Mouse (Mus musculus) urinary bladder, postnatal 25 days (tissue): ENCODE measurements around the gene Exoc3l2.

Source experiments
- DNase-seq: peaks from one replicate; pipeline ENCODE4 v3.0.0; 2022; ENCODE audit warnings: low spot score

Gene Exoc3l2

GRCm38 (mm10) chr7:19462884-19463381 lies at the start of gene Exoc3l2:
Gene Exoc3l2, plus strand, starts transcription at chr7:19463331.
- DNase-seq = no peak

GRCm38 (mm10) chr7:19413525-19413924 lies 49.6 kb upstream of the Exoc3l2 start:
- DNase-seq = no peak

- DNase-seq = no peak
Measured at GRCm38 (mm10) chr7:19416590-19416989, 46.5 kb upstream of the Exoc3l2 start.

- no peak for DNase-seq
Measured at GRCm38 (mm10) chr7:19420121-19420520, 43.0 kb upstream of the Exoc3l2 start.

- peak; percentile 70 for DNase-seq
Measured at GRCm38 (mm10) chr7:19420821-19421636, 42.1 kb upstream of the Exoc3l2 start.

- no peak for DNase-seq
Measured at GRCm38 (mm10) chr7:19423083-19423482, 40.0 kb upstream of the Exoc3l2 start.

- no peak for DNase-seq
Measured at GRCm38 (mm10) chr7:19424051-19424450, 39.1 kb upstream of the Exoc3l2 start.

- DNase-seq = no peak
Measured at GRCm38 (mm10) chr7:19426349-19426748, 36.8 kb upstream of the Exoc3l2 start.

GRCm38 (mm10) chr7:19426888-19427287 lies 36.2 kb upstream of the Exoc3l2 start:
- DNase-seq = no peak

GRCm38 (mm10) chr7:19427999-19428650 lies 35.0 kb upstream of the Exoc3l2 start:
- no peak for DNase-seq

GRCm38 (mm10) chr7:19429726-19430125 lies 33.4 kb upstream of the Exoc3l2 start:
- no peak for DNase-seq

GRCm38 (mm10) chr7:19430402-19430801 lies 32.7 kb upstream of the Exoc3l2 start:
- no peak for DNase-seq

GRCm38 (mm10) chr7:19432475-19432874 lies 30.7 kb upstream of the Exoc3l2 start:
- no peak for DNase-seq

- DNase-seq = no peak
Measured at GRCm38 (mm10) chr7:19436276-19436675, 26.9 kb upstream of the Exoc3l2 start.

- no peak for DNase-seq
Measured at GRCm38 (mm10) chr7:19437048-19437447, 26.1 kb upstream of the Exoc3l2 start.

- DNase-seq = no peak
Measured at GRCm38 (mm10) chr7:19441448-19442091, 21.6 kb upstream of the Exoc3l2 start.

- DNase-seq = peak; percentile 90
Measured at GRCm38 (mm10) chr7:19443344-19443743, 19.8 kb upstream of the Exoc3l2 start.

GRCm38 (mm10) chr7:19444801-19445200 lies 18.3 kb upstream of the Exoc3l2 start:
- DNase-seq = no peak

- no peak for DNase-seq
Measured at GRCm38 (mm10) chr7:19447689-19448088, 15.4 kb upstream of the Exoc3l2 start.

- DNase-seq = no peak
Measured at GRCm38 (mm10) chr7:19449165-19449564, 14.0 kb upstream of the Exoc3l2 start.

GRCm38 (mm10) chr7:19455186-19455585 lies 7.9 kb upstream of the Exoc3l2 start:
- DNase-seq = no peak

- DNase-seq = no peak
Measured at GRCm38 (mm10) chr7:19455819-19456495, 7.2 kb upstream of the Exoc3l2 start.
